Mouse (Mus musculus): ENCODE results near the gene Spsb1. TPM values are rescaled to one million over a fixed set of nuclear protein-coding genes. Genes with fewer than 3 reads are reported as not detected.

Spsb1 gene
- polyA plus RNA-seq, 1 experiment, result 0.75 TPM

- Histone ChIP-seq H3K27me3 (replicated peaks) (peaks cover 74% of the 10 kb centered on the region), H3K4me3 (replicated peaks) (no peak overlapping the region), H3K9me3 (peaks cover 7% of the 10 kb centered on the region), H3K36me3 (replicated peaks; ENCODE audit: low read length) (no peaks in the 10 kb centered on the region), H3K4me1 (peaks cover 4% of the 10 kb centered on the region; the same call in 1 of the 2 replicates)
- no peak for TF ChIP-seq FLI1 (IDR thresholded peaks at IDR 0.05; ENCODE audit: low read length)
- no peak for TF ChIP-seq GATA1 (IDR thresholded peaks at IDR 0.05; ENCODE audit: borderline replicate concordance, low read length)
Measured at GRCm38 (mm10) chr4:149907656-149908055, 47.2 kb downstream of the Spsb1 start.

GRCm38 (mm10) chr4:149906921-149907320 lies 47.9 kb downstream of the Spsb1 start:
- Histone ChIP-seq H3K27me3 (replicated peaks) (peaks cover 70% of the 10 kb centered on the region), H3K4me1 (no peaks in the 10 kb centered on the region; the same call in 1 of the 2 replicates), H3K36me3 (replicated peaks; ENCODE audit: low read length) (no peaks in the 10 kb centered on the region), H3K9me3 (peaks cover 7% of the 10 kb centered on the region), H3K4me3 (replicated peaks) (no peak overlapping the region)
- TF ChIP-seq GATA1 (IDR thresholded peaks at IDR 0.05; ENCODE audit: borderline replicate concordance, low read length), result no peak
- TF ChIP-seq FLI1 (IDR thresholded peaks at IDR 0.05; ENCODE audit: low read length), result no peak

GRCm38 (mm10) chr4:149905302-149905974 lies 49.4 kb downstream of the Spsb1 start:
- TF ChIP-seq FLI1 (IDR thresholded peaks at IDR 0.05; ENCODE audit: low read length) (no peak), GATA1 (IDR thresholded peaks at IDR 0.05; ENCODE audit: borderline replicate concordance, low read length) (no peak)
- no peaks in the 10 kb centered on the region for H3K36me3 ChIP-seq (replicated peaks; ENCODE audit: low read length)
- H3K4me1 ChIP-seq, result peaks cover 4% of the 10 kb centered on the region; the same call in 1 of the 2 replicates
- peaks cover 69% of the 10 kb centered on the region for H3K27me3 ChIP-seq (replicated peaks)
- no peak overlapping the region for H3K4me3 ChIP-seq (replicated peaks)
- peaks cover 7% of the 10 kb centered on the region for H3K9me3 ChIP-seq

- no peak overlapping the region for H3K4me3 ChIP-seq (replicated peaks)
- peaks cover 4% of the 10 kb centered on the region; the same call in 1 of the 2 replicates for H3K4me1 ChIP-seq
- peaks cover 72% of the 10 kb centered on the region for H3K27me3 ChIP-seq (replicated peaks)
- H3K36me3 ChIP-seq (replicated peaks; ENCODE audit: low read length), result no peaks in the 10 kb centered on the region
- peaks cover 7% of the 10 kb centered on the region for H3K9me3 ChIP-seq
- TF ChIP-seq FLI1 (IDR thresholded peaks at IDR 0.05; ENCODE audit: low read length), result no peak
- TF ChIP-seq GATA1 (IDR thresholded peaks at IDR 0.05; ENCODE audit: borderline replicate concordance, low read length), result no peak
Measured at GRCm38 (mm10) chr4:149903026-149903425, 51.8 kb downstream of the Spsb1 start.

- Histone ChIP-seq H3K9me3 (peaks cover 7% of the 10 kb centered on the region), H3K4me1 (peaks cover 4% of the 10 kb centered on the region; the same call in 1 of the 2 replicates), H3K4me3 (replicated peaks) (no peak overlapping the region), H3K36me3 (replicated peaks; ENCODE audit: low read length) (no peaks in the 10 kb centered on the region), H3K27me3 (replicated peaks) (peaks cover 71% of the 10 kb centered on the region)
- TF ChIP-seq FLI1 (IDR thresholded peaks at IDR 0.05; ENCODE audit: low read length), result no peak
- no peak for TF ChIP-seq GATA1 (IDR thresholded peaks at IDR 0.05; ENCODE audit: borderline replicate concordance, low read length)
Measured at GRCm38 (mm10) chr4:149901349-149901782, 53.5 kb downstream of the Spsb1 start.

GRCm38 (mm10) chr4:149897661-149898260 lies 57.1 kb downstream of the Spsb1 start:
- TF ChIP-seq FLI1 (IDR thresholded peaks at IDR 0.05; ENCODE audit: low read length), result no peak
- no peak for TF ChIP-seq GATA1 (IDR thresholded peaks at IDR 0.05; ENCODE audit: borderline replicate concordance, low read length)
- Histone ChIP-seq H3K36me3 (replicated peaks; ENCODE audit: low read length) (no peaks in the 10 kb centered on the region), H3K27me3 (replicated peaks) (peaks cover 78% of the 10 kb centered on the region), H3K9me3 (no peaks in the 10 kb centered on the region), H3K4me1 (peaks cover 4% of the 10 kb centered on the region; the same call in 1 of the 2 replicates), H3K4me3 (replicated peaks) (no peak overlapping the region)

- no peak for TF ChIP-seq GATA1 (IDR thresholded peaks at IDR 0.05; ENCODE audit: borderline replicate concordance, low read length)
- TF ChIP-seq FLI1 (IDR thresholded peaks at IDR 0.05; ENCODE audit: low read length), result no peak
- Histone ChIP-seq H3K27me3 (replicated peaks) (peaks cover 80% of the 10 kb centered on the region), H3K4me3 (replicated peaks) (no peak overlapping the region), H3K36me3 (replicated peaks; ENCODE audit: low read length) (no peaks in the 10 kb centered on the region), H3K4me1 (peaks cover 4% of the 10 kb centered on the region; the same call in 1 of the 2 replicates), H3K9me3 (no peaks in the 10 kb centered on the region)
Measured at GRCm38 (mm10) chr4:149896024-149896538, 58.8 kb downstream of the Spsb1 start.

- TF ChIP-seq FLI1 (IDR thresholded peaks at IDR 0.05; ENCODE audit: low read length) (no peak), GATA1 (IDR thresholded peaks at IDR 0.05; ENCODE audit: borderline replicate concordance, low read length) (no peak)
- Histone ChIP-seq H3K4me3 (replicated peaks) (no peak overlapping the region), H3K36me3 (replicated peaks; ENCODE audit: low read length) (no peaks in the 10 kb centered on the region), H3K4me1 (peaks cover 1% of the 10 kb centered on the region), H3K27me3 (replicated peaks) (peaks cover 81% of the 10 kb centered on the region), H3K9me3 (no peaks in the 10 kb centered on the region)
Measured at GRCm38 (mm10) chr4:149895226-149895625, 59.6 kb downstream of the Spsb1 start.

GRCm38 (mm10) chr4:149894300-149894699 lies 60.5 kb downstream of the Spsb1 start:
- Histone ChIP-seq H3K4me1 (peaks cover 10% of the 10 kb centered on the region), H3K27me3 (replicated peaks) (peaks cover 84% of the 10 kb centered on the region), H3K4me3 (replicated peaks) (no peak overlapping the region), H3K36me3 (replicated peaks; ENCODE audit: low read length) (no peaks in the 10 kb centered on the region), H3K9me3 (no peaks in the 10 kb centered on the region)
- TF ChIP-seq FLI1 (IDR thresholded peaks at IDR 0.05; ENCODE audit: low read length) (no peak), GATA1 (IDR thresholded peaks at IDR 0.05; ENCODE audit: borderline replicate concordance, low read length) (no peak)
